Mouse (Mus musculus): Measurements from ENCODE around the gene Bmp7. TPM values are rescaled to one million over a fixed set of nuclear protein-coding genes. Genes with fewer than 3 reads are reported as not detected.

Gene Bmp7
- total and polyA plus RNA-seq, 2 experiments from 2014 or later: 11.8 to 51.3 TPM

DNA sequence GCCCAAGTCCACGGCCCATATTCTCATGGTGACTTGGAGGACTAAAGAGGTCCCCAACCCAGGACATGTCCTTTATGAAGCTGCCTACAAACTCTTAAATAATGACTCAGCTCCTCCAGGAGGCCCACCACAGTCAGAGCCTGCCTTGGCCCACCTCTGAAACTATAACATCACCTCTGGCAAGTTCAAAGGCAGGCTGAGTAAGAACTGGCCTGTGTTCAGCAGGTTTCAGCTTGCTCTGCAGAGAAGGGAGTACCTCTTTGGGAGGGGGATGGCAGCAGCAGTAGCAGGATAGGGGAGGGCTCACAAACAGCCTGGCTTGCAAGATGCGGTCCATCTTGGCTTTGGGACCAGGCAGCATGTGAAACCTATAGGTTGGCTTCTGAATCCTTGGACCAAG is 31.7 kb upstream of the Bmp7 start:
- H3K9ac ChIP-seq (replicated peaks; ENCODE audit: low read depth, low read length): no peak overlapping the region
- H3K4me1 ChIP-seq (ENCODE audit: control insufficient read depth, insufficient read depth): no peaks in the 10 kb centered on the region
- 84% methylated on average over 2 of the region's 2 CpGs for WGBS
- no peak for DNase-seq (ENCODE audit: low spot score)
- no peaks in the 10 kb centered on the region for H3K9me3 ChIP-seq (replicated peaks; ENCODE audit: control insufficient read depth, low read length)
- no peaks in the 10 kb centered on the region for H3K36me3 ChIP-seq (replicated peaks; ENCODE audit: control insufficient read depth, insufficient read depth, low read length)
- no peaks in the 10 kb centered on the region for H3K27me3 ChIP-seq (ENCODE audit: control insufficient read depth, insufficient read depth, low read length)
- no peak overlapping the region for H3K4me3 ChIP-seq (ENCODE audit: low read depth, low read length)
- no peak overlapping the region for H3K4me2 ChIP-seq (ENCODE audit: low read depth, low read length)
- TF ChIP-seq CTCF (IDR thresholded peaks at IDR 0.05; ENCODE audit: low read depth) (no peak), EP300 (IDR thresholded peaks at IDR 0.05; ENCODE audit: low read depth) (no peak)
- H3K27ac ChIP-seq (ENCODE audit: low read depth): no peak overlapping the region
- no peak for ATAC-seq (ENCODE audit: insufficient read depth, low read depth)

DNA sequence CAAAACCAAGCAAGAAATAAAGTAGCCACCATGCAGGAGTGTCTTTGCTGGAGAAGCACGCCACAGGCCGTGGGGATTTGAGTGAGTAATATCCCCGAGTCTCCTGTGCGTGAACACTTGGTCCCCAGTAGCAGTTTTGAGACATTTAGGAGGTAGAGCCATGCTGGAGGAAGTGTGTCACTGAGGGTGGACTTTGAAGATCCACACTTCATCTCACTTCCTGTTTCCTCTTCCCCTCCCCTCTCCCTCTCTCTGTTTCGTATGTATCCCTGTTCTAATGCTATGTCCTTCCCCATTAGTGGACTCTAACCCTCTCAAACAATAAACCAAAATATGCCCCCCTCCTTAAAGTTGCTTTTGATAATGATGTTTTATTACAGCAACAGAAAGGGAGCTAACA is 26.4 kb upstream of the Bmp7 start:
- Histone ChIP-seq H3K4me1 (ENCODE audit: control insufficient read depth, insufficient read depth) (no peaks in the 10 kb centered on the region), H3K27ac (ENCODE audit: low read depth) (no peak overlapping the region), H3K9me3 (replicated peaks; ENCODE audit: control insufficient read depth, low read length) (no peaks in the 10 kb centered on the region), H3K4me2 (ENCODE audit: low read depth, low read length) (no peak overlapping the region), H3K36me3 (replicated peaks; ENCODE audit: control insufficient read depth, insufficient read depth, low read length) (no peaks in the 10 kb centered on the region), H3K27me3 (ENCODE audit: control insufficient read depth, insufficient read depth, low read length) (no peaks in the 10 kb centered on the region), H3K9ac (replicated peaks; ENCODE audit: low read depth, low read length) (no peak overlapping the region), H3K4me3 (ENCODE audit: low read depth, low read length) (no peak overlapping the region)
- 80% methylated on average over 5 of the region's 5 CpGs for WGBS
- TF ChIP-seq CTCF (IDR thresholded peaks at IDR 0.05; ENCODE audit: low read depth): no peak
- TF ChIP-seq EP300 (IDR thresholded peaks at IDR 0.05; ENCODE audit: low read depth): no peak
- no peak for ATAC-seq (ENCODE audit: insufficient read depth, low read depth)
- no peak for DNase-seq (ENCODE audit: low spot score)

DNA sequence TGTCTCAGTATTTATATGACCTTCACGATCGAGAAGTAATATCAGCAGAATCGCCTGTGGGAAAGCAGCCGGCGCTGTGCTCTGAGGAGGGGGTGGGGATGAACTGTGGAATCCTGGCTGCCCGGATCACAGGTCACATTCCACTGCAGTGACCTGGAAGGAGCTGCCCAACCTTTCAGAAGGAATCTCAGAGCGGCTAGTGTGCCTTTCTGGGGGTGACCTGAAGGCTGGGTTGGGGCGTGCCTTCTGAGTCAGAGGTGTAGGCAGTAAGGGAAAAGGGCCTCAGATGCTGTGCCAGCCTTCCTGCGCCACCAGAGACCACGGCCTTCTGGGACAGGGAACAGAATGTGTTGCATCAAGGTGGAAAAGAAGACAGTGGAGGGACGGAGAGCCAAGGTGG is 25.1 kb upstream of the Bmp7 start:
- TF ChIP-seq CTCF (IDR thresholded peaks at IDR 0.05; ENCODE audit: low read depth) (no peak), EP300 (IDR thresholded peaks at IDR 0.05; ENCODE audit: low read depth) (no peak)
- WGBS: 41% methylated on average over 11 of the region's 11 CpGs
- Histone ChIP-seq H3K9ac (replicated peaks; ENCODE audit: low read depth, low read length) (no peak overlapping the region), H3K9me3 (replicated peaks; ENCODE audit: control insufficient read depth, low read length) (no peaks in the 10 kb centered on the region; the same call in 1 of the 2 replicates), H3K4me1 (ENCODE audit: control insufficient read depth, insufficient read depth) (no peaks in the 10 kb centered on the region), H3K27ac (ENCODE audit: low read depth) (no peak overlapping the region), H3K4me2 (ENCODE audit: low read depth, low read length) (no peak overlapping the region), H3K4me3 (ENCODE audit: low read depth, low read length) (no peak overlapping the region), H3K27me3 (ENCODE audit: control insufficient read depth, insufficient read depth, low read length) (no peaks in the 10 kb centered on the region), H3K36me3 (replicated peaks; ENCODE audit: control insufficient read depth, insufficient read depth, low read length) (no peaks in the 10 kb centered on the region)
- DNase-seq (ENCODE audit: low spot score) (no peak), ATAC-seq (ENCODE audit: insufficient read depth, low read depth) (no peak)

DNA sequence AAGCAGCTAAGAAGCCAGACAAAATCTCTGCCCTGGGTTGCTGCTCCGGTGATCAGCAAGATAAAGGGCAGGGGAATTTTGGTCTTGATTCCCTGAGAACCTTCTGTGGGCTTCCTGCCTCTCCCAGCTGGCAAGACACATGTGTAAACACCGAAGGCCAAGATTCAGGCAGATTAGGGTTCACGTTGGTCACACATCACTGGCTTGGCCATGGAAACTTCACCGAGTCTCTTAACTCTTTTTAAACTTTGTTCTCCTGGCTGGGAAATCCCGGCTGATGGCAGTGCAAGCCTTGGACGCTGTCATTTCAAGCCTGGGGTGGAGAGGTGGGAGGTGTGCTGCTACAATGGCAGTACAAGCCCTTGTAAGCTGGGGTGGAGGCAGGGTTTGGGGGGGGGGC is 21.1 kb upstream of the Bmp7 start:
- WGBS: 62% methylated on average over 6 of the region's 6 CpGs
- Histone ChIP-seq H3K27me3 (ENCODE audit: control insufficient read depth, insufficient read depth, low read length) (no peaks in the 10 kb centered on the region), H3K4me3 (ENCODE audit: low read depth, low read length) (no peak overlapping the region), H3K36me3 (replicated peaks; ENCODE audit: control insufficient read depth, insufficient read depth, low read length) (no peaks in the 10 kb centered on the region), H3K27ac (ENCODE audit: low read depth) (no peak overlapping the region), H3K9ac (replicated peaks; ENCODE audit: low read depth, low read length) (no peak overlapping the region), H3K4me1 (ENCODE audit: control insufficient read depth, insufficient read depth) (no peaks in the 10 kb centered on the region), H3K9me3 (replicated peaks; ENCODE audit: control insufficient read depth, low read length) (peaks cover under 1% of the 10 kb centered on the region; the same call in 1 of the 2 replicates), H3K4me2 (ENCODE audit: low read depth, low read length) (no peak overlapping the region)
- ATAC-seq (ENCODE audit: insufficient read depth, low read depth) (no peak), DNase-seq (ENCODE audit: low spot score) (no peak)
- TF ChIP-seq CTCF (IDR thresholded peaks at IDR 0.05; ENCODE audit: low read depth) (no peak), EP300 (IDR thresholded peaks at IDR 0.05; ENCODE audit: low read depth) (no peak)

DNA sequence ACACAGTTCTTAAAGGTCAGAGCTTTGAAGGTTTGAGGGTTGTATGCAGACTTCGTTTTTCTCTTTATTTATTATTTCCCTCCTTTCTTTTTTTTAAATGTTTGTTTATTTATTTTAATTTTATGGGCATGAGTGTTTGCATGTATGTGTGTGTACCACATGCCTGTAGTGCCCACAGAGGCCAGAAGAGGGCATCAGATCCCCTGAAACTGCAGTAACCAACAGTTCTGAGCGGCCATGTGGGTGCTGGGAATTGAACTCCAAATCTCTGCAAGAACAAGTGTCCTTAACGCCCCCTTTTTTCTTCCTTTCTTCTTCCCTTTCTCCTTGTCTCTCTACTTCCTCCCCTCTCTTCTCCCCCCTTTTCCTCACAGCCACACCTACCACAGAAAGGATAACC is 20.2 kb upstream of the Bmp7 start:
- no peak for TF ChIP-seq EP300 (IDR thresholded peaks at IDR 0.05; ENCODE audit: low read depth)
- Histone ChIP-seq H3K4me2 (ENCODE audit: low read depth, low read length) (no peak overlapping the region), H3K4me1 (ENCODE audit: control insufficient read depth, insufficient read depth) (no peaks in the 10 kb centered on the region), H3K27ac (ENCODE audit: low read depth) (no peak overlapping the region), H3K9me3 (replicated peaks; ENCODE audit: control insufficient read depth, low read length) (peaks cover 4% of the 10 kb centered on the region; the same call in 1 of the 2 replicates), H3K9ac (replicated peaks; ENCODE audit: low read depth, low read length) (no peak overlapping the region), H3K36me3 (replicated peaks; ENCODE audit: control insufficient read depth, insufficient read depth, low read length) (no peaks in the 10 kb centered on the region), H3K4me3 (ENCODE audit: low read depth, low read length) (no peak overlapping the region), H3K27me3 (ENCODE audit: control insufficient read depth, insufficient read depth, low read length) (no peaks in the 10 kb centered on the region)
- ATAC-seq (ENCODE audit: insufficient read depth, low read depth) (no peak), DNase-seq (ENCODE audit: low spot score) (no peak)
- WGBS: 84% methylated on average over 3 of the region's 3 CpGs

DNA sequence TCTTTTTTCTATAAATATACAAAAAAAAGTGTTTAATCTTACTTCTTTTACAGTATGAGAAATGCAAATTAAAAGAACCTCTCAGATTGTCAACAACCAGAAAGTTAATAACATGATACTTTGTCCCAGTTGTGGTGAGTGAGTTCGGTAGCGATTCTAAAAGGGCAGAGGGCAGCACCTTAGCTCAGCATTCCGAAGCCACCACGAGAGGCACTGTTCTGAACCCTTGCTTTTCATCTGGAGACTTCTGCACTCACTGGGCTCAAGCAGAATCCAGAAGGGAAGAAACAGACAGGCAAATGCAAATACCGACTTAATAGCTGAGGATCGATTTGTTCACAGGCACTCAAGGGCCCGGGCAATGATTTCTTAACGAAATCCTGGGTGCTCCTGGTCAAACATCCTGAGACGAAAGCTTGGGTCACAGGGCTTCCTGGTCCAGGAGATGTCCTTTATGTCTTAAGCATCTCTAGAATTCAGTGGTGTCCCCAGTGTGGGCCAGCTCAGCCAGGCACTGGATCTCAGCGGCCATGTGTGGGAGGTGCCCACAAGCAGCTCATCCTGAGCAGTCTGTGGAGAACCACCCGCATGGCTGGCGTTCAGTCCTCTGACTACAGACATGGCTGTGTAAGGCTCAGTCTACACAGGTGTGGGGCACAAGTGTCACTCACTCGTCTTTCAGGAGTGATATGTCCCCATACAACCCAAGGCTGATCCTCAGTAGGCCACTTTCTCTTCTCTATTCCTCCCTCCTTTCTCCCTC is 19.1 kb upstream of the Bmp7 start:
- Histone ChIP-seq H3K27ac (ENCODE audit: low read depth) (no peak overlapping the region), H3K27me3 (ENCODE audit: control insufficient read depth, insufficient read depth, low read length) (no peaks in the 10 kb centered on the region), H3K9me3 (replicated peaks; ENCODE audit: control insufficient read depth, low read length) (peaks cover 4% of the 10 kb centered on the region; the same call in 1 of the 2 replicates), H3K4me3 (ENCODE audit: low read depth, low read length) (no peak overlapping the region), H3K9ac (replicated peaks; ENCODE audit: low read depth, low read length) (no peak overlapping the region), H3K36me3 (replicated peaks; ENCODE audit: control insufficient read depth, insufficient read depth, low read length) (no peaks in the 10 kb centered on the region), H3K4me1 (ENCODE audit: control insufficient read depth, insufficient read depth) (no peaks in the 10 kb centered on the region), H3K4me2 (ENCODE audit: low read depth, low read length) (no peak overlapping the region)
- DNase-seq (ENCODE audit: low spot score) (no peak), ATAC-seq (ENCODE audit: insufficient read depth, low read depth) (no peak)
- TF ChIP-seq CTCF (IDR thresholded peaks at IDR 0.05; ENCODE audit: low read depth): no peak
- TF ChIP-seq EP300 (IDR thresholded peaks at IDR 0.05; ENCODE audit: low read depth): no peak
- 55% methylated on average over 13 of the region's 13 CpGs for WGBS
